Mouse (Mus musculus) yolk sac, embryonic 10.5 days (tissue): Measurements from ENCODE around the gene Slc29a3.

Source experiments
- DNase-seq: peaks from one replicate; pipeline ENCODE4 v3.0.0-alpha.2; 2017; ENCODE audit warnings: low spot score

Gene Slc29a3

DNA sequence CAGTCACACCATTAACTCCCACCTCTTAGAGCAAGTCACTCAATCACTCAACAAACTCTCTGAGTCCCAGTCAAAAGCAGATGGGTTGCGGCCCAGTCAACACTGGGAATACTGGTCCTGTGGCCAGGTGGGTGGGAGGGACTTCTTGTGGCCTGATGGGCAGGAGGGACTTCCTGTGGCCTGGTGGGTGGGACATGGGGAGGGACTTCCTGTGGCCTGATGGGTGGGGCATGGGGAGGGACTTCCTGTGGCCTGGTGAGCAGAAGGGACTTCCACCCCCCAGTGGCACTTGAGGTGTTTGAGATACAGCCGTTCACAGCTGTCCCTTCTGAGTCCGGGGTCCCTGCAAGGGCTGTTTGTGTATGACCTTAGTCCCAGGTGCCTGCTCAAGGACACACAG is 84.0 kb downstream of the Slc29a3 start:
- DNase-seq: no peak
